Mouse (Mus musculus) limb, embryonic 15.5 days (tissue): ENCODE results near the gene Vmn2r47. TPM values are rescaled to one million over a fixed set of nuclear protein-coding genes. Genes with fewer than 3 reads are reported as not detected.
"Not testable (repeated sequence)": the region's sequence is repeated elsewhere in the genome, so short reads cannot be mapped to it uniquely, and the experiment has no call there.

Source experiments
- ATAC-seq: fragments of 200-750 bp; cut with Nextera tagmentation; 2 replicates; pipeline ENCODE4 v1.8.0; 2017; ENCODE audit warnings: low read depth, moderate TSS enrichment; ENCODE audit not compliant: insufficient number of reproducible peaks, low FRiP score, low TSS enrichment
- H3K27ac ChIP-seq: fragments of 300-500 bp; sonication (generic); 2 replicates; pipeline ENCODE4 v1.5.1; 2015; ENCODE audit warnings: moderate library complexity, mild to moderate bottlenecking, inconsistent platforms
- H3K27me3 ChIP-seq: fragments of 300-500 bp; sonication (generic); 2 replicates; pipeline ENCODE4 v1.6.1; 2015; ENCODE audit warnings: inconsistent platforms
- H3K36me3 ChIP-seq: fragments of 300-500 bp; sonication (generic); 2 replicates; pipeline ENCODE4 v1.6.1; 2015; ENCODE audit warnings: inconsistent platforms
- H3K4me1 ChIP-seq: fragments of 300-500 bp; sonication (generic); 2 replicates; pipeline ENCODE4 v1.6.1; 2015; ENCODE audit warnings: inconsistent platforms
- H3K4me2 ChIP-seq: fragments of 300-500 bp; sonication (generic); 2 replicates; pipeline ENCODE4 v1.6.1; 2015; ENCODE audit warnings: mild to moderate bottlenecking, inconsistent platforms
- H3K4me3 ChIP-seq: fragments of 300-500 bp; sonication (generic); 2 replicates; pipeline ENCODE4 v1.5.1; 2015; ENCODE audit warnings: mild to moderate bottlenecking, inconsistent platforms
- H3K9ac ChIP-seq: fragments of 300-500 bp; sonication (generic); 2 replicates; pipeline ENCODE4 v1.6.1; 2015; ENCODE audit warnings: inconsistent platforms
- H3K9me3 ChIP-seq: fragments of 300-500 bp; sonication (generic); 2 replicates; pipeline ENCODE4 v1.6.1; 2016; ENCODE audit warnings: inconsistent platforms
- WGBS: fragments of 180-500 bp; shearing (Covaris S2); methylation state at CpG from one replicate; pipeline ENCODE4 v1.1.7; 2015; 5-methylcytosine and 5-hydroxymethylcytosine counted together
- polyA plus RNA-seq: library from polyadenylated mRNA; unstranded; fragments of >200 nt; fragmentation: Nextera tagmentation; extraction: Ambion mirVana; gene quantifications from 2 replicates; pipeline ENCODE4 v1.2.1, GENCODE M21; 2015

The Vmn2r47 gene
- polyA plus RNA-seq, result not detected in 2 replicates

- WGBS, result no CpG with 5 or more reads among the region's 1 CpGs
- ATAC-seq, H3K36me3 ChIP-seq, H3K4me1 ChIP-seq, H3K9ac ChIP-seq, H3K4me3 ChIP-seq, H3K27ac ChIP-seq, H3K4me2 ChIP-seq, H3K27me3 ChIP-seq, H3K9me3 ChIP-seq: not testable (repeated sequence)
These were observed at the start of gene Vmn2r47 for GRCm38 (mm10) chr7:9841225-9841624. Gene Vmn2r47 (minus strand): TSS chr7:9841325.

- H3K4me1 ChIP-seq, H3K27ac ChIP-seq, H3K27me3 ChIP-seq, H3K4me3 ChIP-seq, H3K9me3 ChIP-seq, H3K4me2 ChIP-seq, H3K36me3 ChIP-seq, ATAC-seq, H3K9ac ChIP-seq: not testable (repeated sequence)
- no CpG with 5 or more reads among the region's 1 CpGs for WGBS
These were observed 70.7 kb downstream of the Vmn2r47 start, which contains the start of gene Vmn2r46 for GRCm38 (mm10) chr7:9770471-9770870. Gene Vmn2r46 (minus strand): TSS chr7:9770571.

Other genes starting within 250 kb of the Vmn2r47 start
- gene Vmn2r46, start 70.8 kb downstream of the Vmn2r47 start, polyA plus RNA-seq, result not detected in 2 replicates
- not detected in 2 replicates for gene Vmn2r48, start 112.3 kb upstream of the Vmn2r47 start, polyA plus RNA-seq
- not detected in 2 replicates for gene Vmn2r49, start 150.9 kb upstream of the Vmn2r47 start, polyA plus RNA-seq
- not detected in 2 replicates for gene Vmn2r50, start 212.0 kb upstream of the Vmn2r47 start, polyA plus RNA-seq